Mouse (Mus musculus): ENCODE data around the gene Cars.

GRCm38 (mm10) chr7:143556964-143557610 is 42.8 kb downstream of the Cars start:
- TF ChIP-seq CTCF (conservative IDR thresholded peaks at IDR 0.05; ENCODE audit: low read length) (no peak), POU5F1 (IDR thresholded peaks at IDR 0.05; ENCODE audit: borderline replicate concordance, low read length) (no peak)

Data from E14TG2a.4 (cell line).